Comparison of ENCODE assay signal across 19 mouse cellular contexts in the genomic region with DNA sequence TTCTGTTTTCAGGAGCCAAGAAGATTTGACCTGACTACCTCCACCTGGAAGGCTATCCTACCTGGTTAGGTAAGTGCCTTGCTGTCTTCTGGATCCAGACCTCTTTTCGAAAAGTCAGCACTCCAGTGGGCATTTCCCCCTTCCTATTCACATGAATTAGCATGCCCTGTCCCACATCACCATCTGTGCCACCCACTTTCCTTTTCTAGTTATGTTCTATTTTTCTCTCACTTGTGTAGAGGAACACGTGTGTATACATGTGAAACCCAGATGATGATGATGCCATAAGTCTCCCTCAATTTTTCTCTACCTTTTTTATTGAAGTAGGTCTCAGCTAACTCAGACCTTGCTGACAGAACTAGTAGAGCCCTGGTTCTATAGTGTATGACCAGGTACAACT. TPM values are rescaled to one million over a fixed set of nuclear protein-coding genes. Genes with fewer than 3 reads are reported as not detected.
"Had no signal": no experiment of that assay in that cellular context is flagged by ENCODE, and none has a peak within 500 bp of the region (broad histone marks: within the 10 kb centered on the region; RNA-seq: fewer than 3 reads in every experiment).

No protein-coding gene starts in this region.

- H3K27ac ChIP-seq: midbrain, embryonic 10.5 days; midbrain, embryonic 12.5 days; neural tube, embryonic 13.5 days; neural tube, embryonic 15.5 days; stomach, embryonic 15.5 days; stomach, postnatal 0 days had no signal

- DNase-seq: lung, adult 18-20 months; lung, embryonic 14.5 days; lung, postnatal 10 days; lung, postnatal 4 days; midbrain, embryonic 14.5 days; retina, postnatal 1 day; right cerebral cortex, adult 18-20 months; thymus, adult 2 months; thymus, postnatal 25 days; thymus, postnatal 4 days had no signal

- H3K4me3 ChIP-seq: midbrain, embryonic 10.5 days; midbrain, embryonic 12.5 days; myocyte; neural tube, embryonic 13.5 days; neural tube, embryonic 15.5 days; stomach, embryonic 15.5 days had no signal

RNA-seq across cellular contexts. Expression of a gene that starts 11.3 kb away (rescaled TPM):
- total RNA-seq: megakaryocyte, adult 5-6 weeks; megakaryocyte-erythroid progenitor cell, adult 5-6 weeks had no signal
